Mouse (Mus musculus): ENCODE results near the gene Tardbp. TPM values are rescaled to one million over a fixed set of nuclear protein-coding genes. Genes with fewer than 3 reads are reported as not detected.

Tardbp gene
- polyA plus RNA-seq, 1 experiment = 797 TPM

DNA sequence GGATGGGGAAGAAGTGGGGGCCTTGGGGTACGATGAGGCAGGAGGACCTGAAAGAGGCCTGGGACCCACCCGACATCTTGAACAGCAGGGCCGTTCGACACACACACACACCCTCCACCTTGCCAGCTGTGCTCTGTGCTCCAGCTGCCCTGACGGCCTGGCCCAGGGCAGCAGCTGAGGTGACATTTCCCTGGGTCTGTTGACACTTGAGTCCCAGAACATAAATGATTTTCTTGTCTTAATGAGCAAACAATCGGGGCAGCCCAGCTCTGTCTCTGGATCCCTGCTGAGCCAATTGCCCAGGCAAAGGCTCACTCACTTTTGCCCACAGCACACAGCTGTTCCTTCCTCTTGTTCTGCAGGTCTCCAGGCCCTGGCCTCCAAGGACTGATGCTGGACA is 37.2 kb upstream of the Tardbp start:
- H3K9me3 ChIP-seq (replicated peaks; ENCODE audit: control insufficient read depth, insufficient read depth, low read length, poor library complexity, severe bottlenecking) = no peaks in the 10 kb centered on the region
- H3K4me1 ChIP-seq (ENCODE audit: control insufficient read depth, insufficient read depth, low read length) = peaks cover 2% of the 10 kb centered on the region
- TF ChIP-seq POLR2A (IDR thresholded peaks at IDR 0.05; ENCODE audit: insufficient read depth, low read length) = no peak
- no peak for TF ChIP-seq CTCF (IDR thresholded peaks at IDR 0.05; ENCODE audit: low read depth, low read length)
- no peak for TF ChIP-seq EP300 (IDR thresholded peaks at IDR 0.05; ENCODE audit: insufficient read depth, low read depth, low read length)
- no peak overlapping the region for H3K4me3 ChIP-seq (ENCODE audit: low read depth, low read length)
- no peak overlapping the region for H3K27ac ChIP-seq (ENCODE audit: insufficient read depth, low read length)
- no peak overlapping the region for H3K9ac ChIP-seq (ENCODE audit: low read depth, poor library complexity, severe bottlenecking)
- no peaks in the 10 kb centered on the region for H3K27me3 ChIP-seq (ENCODE audit: control insufficient read depth, insufficient read depth, low read length, poor library complexity, severe bottlenecking)
- no peaks in the 10 kb centered on the region for H3K36me3 ChIP-seq (ENCODE audit: control insufficient read depth, insufficient read depth, low read length, poor library complexity, severe bottlenecking)

GRCm38 (mm10) chr4:148663326-148663725 is 36.5 kb upstream of the Tardbp start:
- no peak for TF ChIP-seq CTCF (IDR thresholded peaks at IDR 0.05; ENCODE audit: low read depth, low read length)
- TF ChIP-seq POLR2A (IDR thresholded peaks at IDR 0.05; ENCODE audit: insufficient read depth, low read length) = no peak
- TF ChIP-seq EP300 (IDR thresholded peaks at IDR 0.05; ENCODE audit: insufficient read depth, low read depth, low read length) = no peak
- no peak overlapping the region for H3K9ac ChIP-seq (ENCODE audit: low read depth, poor library complexity, severe bottlenecking)
- no peaks in the 10 kb centered on the region for H3K27me3 ChIP-seq (ENCODE audit: control insufficient read depth, insufficient read depth, low read length, poor library complexity, severe bottlenecking)
- no peaks in the 10 kb centered on the region for H3K9me3 ChIP-seq (replicated peaks; ENCODE audit: control insufficient read depth, insufficient read depth, low read length, poor library complexity, severe bottlenecking)
- H3K4me3 ChIP-seq (ENCODE audit: low read depth, low read length) = no peak overlapping the region
- H3K4me1 ChIP-seq (ENCODE audit: control insufficient read depth, insufficient read depth, low read length) = peaks cover 2% of the 10 kb centered on the region
- no peak overlapping the region for H3K27ac ChIP-seq (ENCODE audit: insufficient read depth, low read length)
- no peaks in the 10 kb centered on the region for H3K36me3 ChIP-seq (ENCODE audit: control insufficient read depth, insufficient read depth, low read length, poor library complexity, severe bottlenecking)

GRCm38 (mm10) chr4:148662168-148662965 is 35.5 kb upstream of the Tardbp start:
- no peak overlapping the region for H3K9ac ChIP-seq (ENCODE audit: low read depth, poor library complexity, severe bottlenecking)
- H3K4me1 ChIP-seq (ENCODE audit: control insufficient read depth, insufficient read depth, low read length) = peaks cover 2% of the 10 kb centered on the region
- H3K9me3 ChIP-seq (replicated peaks; ENCODE audit: control insufficient read depth, insufficient read depth, low read length, poor library complexity, severe bottlenecking) = no peaks in the 10 kb centered on the region
- no peaks in the 10 kb centered on the region for H3K27me3 ChIP-seq (ENCODE audit: control insufficient read depth, insufficient read depth, low read length, poor library complexity, severe bottlenecking)
- TF ChIP-seq CTCF (IDR thresholded peaks at IDR 0.05; ENCODE audit: low read depth, low read length) (peak; percentile 68), EP300 (IDR thresholded peaks at IDR 0.05; ENCODE audit: insufficient read depth, low read depth, low read length) (no peak), POLR2A (IDR thresholded peaks at IDR 0.05; ENCODE audit: insufficient read depth, low read length) (no peak)
- H3K4me3 ChIP-seq (ENCODE audit: low read depth, low read length) = peak overlapping the region; percentile 26; the same call in 1 of the 2 replicates
- H3K36me3 ChIP-seq (ENCODE audit: control insufficient read depth, insufficient read depth, low read length, poor library complexity, severe bottlenecking) = no peaks in the 10 kb centered on the region
- no peak overlapping the region for H3K27ac ChIP-seq (ENCODE audit: insufficient read depth, low read length)

DNA sequence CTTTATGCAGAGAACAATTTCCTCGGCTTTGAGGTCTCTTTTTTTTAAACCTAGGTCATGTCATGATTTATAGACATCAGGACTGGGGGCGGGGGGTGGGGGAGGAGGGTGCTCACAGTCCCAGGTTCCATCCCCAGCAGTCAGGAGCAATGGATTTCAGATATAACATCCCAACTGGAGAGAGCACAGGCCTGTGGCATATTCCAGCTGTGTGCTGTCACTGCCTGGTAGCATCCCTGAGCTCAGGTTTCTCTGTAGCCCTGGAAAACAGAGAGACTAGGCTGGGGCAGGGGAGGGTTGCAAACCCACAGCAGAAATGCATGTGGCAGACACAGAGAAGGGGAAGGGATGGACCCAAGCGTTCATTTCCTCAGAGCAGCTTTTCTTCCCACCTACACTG is 33.4 kb upstream of the Tardbp start:
- H3K27me3 ChIP-seq (ENCODE audit: control insufficient read depth, insufficient read depth, low read length, poor library complexity, severe bottlenecking) = no peaks in the 10 kb centered on the region
- H3K27ac ChIP-seq (ENCODE audit: insufficient read depth, low read length) = no peak overlapping the region
- TF ChIP-seq EP300 (IDR thresholded peaks at IDR 0.05; ENCODE audit: insufficient read depth, low read depth, low read length) (no peak), POLR2A (IDR thresholded peaks at IDR 0.05; ENCODE audit: insufficient read depth, low read length) (no peak), CTCF (IDR thresholded peaks at IDR 0.05; ENCODE audit: low read depth, low read length) (no peak)
- no peaks in the 10 kb centered on the region for H3K9me3 ChIP-seq (replicated peaks; ENCODE audit: control insufficient read depth, insufficient read depth, low read length, poor library complexity, severe bottlenecking)
- H3K36me3 ChIP-seq (ENCODE audit: control insufficient read depth, insufficient read depth, low read length, poor library complexity, severe bottlenecking) = no peaks in the 10 kb centered on the region
- peaks cover 2% of the 10 kb centered on the region for H3K4me1 ChIP-seq (ENCODE audit: control insufficient read depth, insufficient read depth, low read length)
- H3K4me3 ChIP-seq (ENCODE audit: low read depth, low read length) = no peak overlapping the region
- H3K9ac ChIP-seq (ENCODE audit: low read depth, poor library complexity, severe bottlenecking) = no peak overlapping the region

- peaks cover 10% of the 10 kb centered on the region for H3K9me3 ChIP-seq (replicated peaks; ENCODE audit: control insufficient read depth, insufficient read depth, low read length, poor library complexity, severe bottlenecking)
- H3K36me3 ChIP-seq (ENCODE audit: control insufficient read depth, insufficient read depth, low read length, poor library complexity, severe bottlenecking) = no peaks in the 10 kb centered on the region
- H3K4me3 ChIP-seq (ENCODE audit: low read depth, low read length) = peak overlapping the region; percentile 11; the same call in 1 of the 2 replicates
- peaks cover 2% of the 10 kb centered on the region for H3K4me1 ChIP-seq (ENCODE audit: control insufficient read depth, insufficient read depth, low read length)
- no peak overlapping the region for H3K9ac ChIP-seq (ENCODE audit: low read depth, poor library complexity, severe bottlenecking)
- no peaks in the 10 kb centered on the region for H3K27me3 ChIP-seq (ENCODE audit: control insufficient read depth, insufficient read depth, low read length, poor library complexity, severe bottlenecking)
- no peak overlapping the region for H3K27ac ChIP-seq (ENCODE audit: insufficient read depth, low read length)
- TF ChIP-seq CTCF (IDR thresholded peaks at IDR 0.05; ENCODE audit: low read depth, low read length) (no peak), POLR2A (IDR thresholded peaks at IDR 0.05; ENCODE audit: insufficient read depth, low read length) (no peak), EP300 (IDR thresholded peaks at IDR 0.05; ENCODE audit: insufficient read depth, low read depth, low read length) (no peak)
Measured at GRCm38 (mm10) chr4:148657776-148658175, 31.0 kb upstream of the Tardbp start.

DNA sequence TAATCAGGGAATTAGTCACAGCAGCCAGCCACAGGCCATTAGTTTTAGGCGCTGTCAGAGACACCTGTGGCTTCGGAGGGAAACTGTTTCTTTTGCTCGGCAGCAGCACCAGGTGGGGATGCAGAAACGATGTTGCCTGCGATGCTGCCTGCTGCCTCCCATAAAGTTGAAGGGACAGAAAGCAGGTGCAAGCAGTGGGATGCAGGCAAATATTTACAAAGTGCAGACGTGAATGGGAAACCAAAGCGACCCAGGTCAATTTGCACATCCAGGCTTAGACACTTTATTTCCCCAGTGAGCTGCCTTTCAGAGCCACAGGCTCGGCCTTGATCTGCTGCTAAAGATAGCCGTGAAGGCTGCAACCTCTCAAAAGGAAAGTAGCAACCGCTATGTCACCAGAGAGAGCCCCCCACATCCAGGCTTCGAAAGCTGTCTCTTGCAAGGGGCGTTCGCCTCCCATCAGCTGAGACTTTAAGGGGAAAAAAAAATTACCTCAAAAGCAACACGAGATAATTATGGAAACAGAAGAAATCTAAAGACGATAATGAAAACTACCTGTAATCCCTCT is 30.0 kb upstream of the Tardbp start:
- Histone ChIP-seq H3K9me3 (replicated peaks; ENCODE audit: control insufficient read depth, insufficient read depth, low read length, poor library complexity, severe bottlenecking) (peaks cover 11% of the 10 kb centered on the region), H3K27me3 (ENCODE audit: control insufficient read depth, insufficient read depth, low read length, poor library complexity, severe bottlenecking) (no peaks in the 10 kb centered on the region), H3K4me3 (ENCODE audit: low read depth, low read length) (no peak overlapping the region), H3K4me1 (ENCODE audit: control insufficient read depth, insufficient read depth, low read length) (no peaks in the 10 kb centered on the region), H3K9ac (ENCODE audit: low read depth, poor library complexity, severe bottlenecking) (no peak overlapping the region), H3K36me3 (ENCODE audit: control insufficient read depth, insufficient read depth, low read length, poor library complexity, severe bottlenecking) (no peaks in the 10 kb centered on the region), H3K27ac (ENCODE audit: insufficient read depth, low read length) (no peak overlapping the region)
- TF ChIP-seq POLR2A (IDR thresholded peaks at IDR 0.05; ENCODE audit: insufficient read depth, low read length) = no peak
- TF ChIP-seq EP300 (IDR thresholded peaks at IDR 0.05; ENCODE audit: insufficient read depth, low read depth, low read length) = no peak
- TF ChIP-seq CTCF (IDR thresholded peaks at IDR 0.05; ENCODE audit: low read depth, low read length) = no peak
